Mouse (Mus musculus) midbrain, embryonic 16.5 days (tissue): ENCODE measurements around the gene Lpp. TPM values are rescaled to one million over a fixed set of nuclear protein-coding genes. Genes with fewer than 3 reads are reported as not detected.

Source experiments
- ATAC-seq: fragments of 200-750 bp; cut with Nextera tagmentation; 2 replicates; pipeline ENCODE4 v1.8.0; 2017; ENCODE audit warnings: moderate TSS enrichment
- H3K27ac ChIP-seq: fragments of 300-500 bp; sonication (generic); 2 replicates; pipeline ENCODE4 v1.5.1; 2014; ENCODE audit warnings: mild to moderate bottlenecking, low read length, mixed read lengths
- H3K27me3 ChIP-seq: fragments of 300-500 bp; sonication (generic); 2 replicates; pipeline ENCODE4 v1.6.1; 2014; ENCODE audit warnings: low read depth, low read length, mixed read lengths; ENCODE audit not compliant: control insufficient read depth, insufficient read depth
- H3K36me3 ChIP-seq: fragments of 300-500 bp; sonication (generic); 2 replicates; pipeline ENCODE4 v1.6.1; 2014; ENCODE audit warnings: mild to moderate bottlenecking, low read length, moderate library complexity, mixed read lengths; ENCODE audit not compliant: control insufficient read depth, insufficient read depth
- H3K4me1 ChIP-seq: fragments of 300-500 bp; sonication (generic); 2 replicates; pipeline ENCODE4 v1.6.1; 2014; ENCODE audit warnings: mild to moderate bottlenecking, low read length, mixed read lengths; ENCODE audit not compliant: control insufficient read depth, insufficient read depth
- H3K4me2 ChIP-seq: fragments of 300-500 bp; sonication (generic); 2 replicates; pipeline ENCODE4 v1.6.1; 2014; ENCODE audit warnings: mild to moderate bottlenecking, low read length, mixed read lengths
- H3K4me3 ChIP-seq: fragments of 300-500 bp; sonication (generic); 2 replicates; pipeline ENCODE4 v1.5.1; 2014; ENCODE audit warnings: low read depth, mild to moderate bottlenecking, low read length, moderate library complexity, mixed read lengths
- H3K9ac ChIP-seq: fragments of 300-500 bp; sonication (generic); 2 replicates; pipeline ENCODE4 v1.6.1; 2014; ENCODE audit warnings: low read depth, low read length, mixed read lengths
- H3K9me3 ChIP-seq: fragments of 300-500 bp; sonication (generic); replicated peaks from 2 replicates; pipeline ENCODE4 v1.6.1; 2014; ENCODE audit warnings: mild to moderate bottlenecking, low read length, mixed read lengths; ENCODE audit not compliant: control insufficient read depth, poor library complexity, severe bottlenecking
- WGBS: fragments of 180-500 bp; shearing (Covaris S2); extraction: QIAGEN DNeasy Blood & Tissue Kit; methylation state at CpG from one replicate; pipeline ENCODE4 v1.1.7; 2014; 5-methylcytosine and 5-hydroxymethylcytosine counted together
- polyA plus RNA-seq: library from polyadenylated mRNA; unstranded; fragments of >200 nt; fragmentation: Nextera tagmentation; extraction: Ambion mirVana; gene quantifications from 2 replicates; pipeline ENCODE4 v1.2.1, GENCODE M21; 2015

Gene Lpp
- polyA plus RNA-seq, 1 experiment from 2014 or later = 10.7 TPM

DNA sequence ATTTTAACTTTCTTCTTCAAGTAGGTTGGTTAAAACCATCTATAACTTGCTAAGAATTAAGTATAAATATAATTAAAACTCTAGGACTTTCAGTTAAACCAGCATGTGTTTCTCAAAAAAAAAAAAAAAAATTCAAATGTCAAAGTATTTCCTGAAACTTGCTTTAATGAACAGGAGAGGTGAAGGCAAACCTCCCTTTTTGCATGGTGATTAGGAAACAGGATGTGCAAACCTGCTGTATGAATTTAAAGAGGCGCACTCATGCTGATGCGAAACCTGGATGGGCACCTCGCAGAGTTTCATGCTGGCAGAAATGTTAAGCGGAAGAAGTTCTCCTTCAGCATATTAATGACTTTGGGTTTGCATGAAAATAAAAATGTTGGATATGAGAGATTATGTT, 119.9 kb downstream of the Lpp start:
- H3K4me2 ChIP-seq = no peak overlapping the region
- H3K27me3 ChIP-seq = no peaks in the 10 kb centered on the region
- H3K9me3 ChIP-seq = no peaks in the 10 kb centered on the region
- WGBS = 86% methylated on average over 4 of the region's 4 CpGs
- no peak overlapping the region for H3K27ac ChIP-seq
- no peak for ATAC-seq
- peaks cover 5% of the 10 kb centered on the region; the same call in 1 of the 2 replicates for H3K4me1 ChIP-seq
- H3K9ac ChIP-seq = no peak overlapping the region
- H3K36me3 ChIP-seq = no peaks in the 10 kb centered on the region
- H3K4me3 ChIP-seq = no peak overlapping the region

GRCm38 (mm10) chr16:24514802-24515727, 121.8 kb downstream of the Lpp start:
- WGBS = 89% methylated on average over 11 of the region's 11 CpGs
- Histone ChIP-seq H3K4me3 (no peak overlapping the region), H3K27ac (no peak overlapping the region), H3K9me3 (no peaks in the 10 kb centered on the region), H3K9ac (no peak overlapping the region), H3K36me3 (no peaks in the 10 kb centered on the region), H3K4me1 (no peaks in the 10 kb centered on the region), H3K27me3 (no peaks in the 10 kb centered on the region), H3K4me2 (no peak overlapping the region)
- ATAC-seq = no peak

DNA sequence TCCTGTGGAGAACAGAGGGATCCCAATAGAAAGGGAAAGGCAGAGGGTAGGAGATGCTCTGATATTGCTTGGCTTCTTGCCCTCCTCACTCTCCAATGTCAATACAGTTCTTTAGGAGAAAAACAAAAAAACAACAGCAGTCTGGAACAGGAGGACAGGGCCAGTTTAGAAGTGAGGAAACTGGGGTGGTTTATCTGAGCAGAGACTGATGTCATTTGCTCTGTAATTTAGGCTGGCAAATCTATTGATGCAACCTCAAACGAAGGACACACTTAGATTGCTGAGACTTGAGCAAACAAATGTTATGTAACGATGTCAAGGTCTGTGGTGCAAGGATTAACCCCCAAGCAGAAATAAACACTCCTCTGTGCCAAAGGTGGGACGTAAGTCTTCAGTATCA, 123.7 kb downstream of the Lpp start:
- Histone ChIP-seq H3K27ac (no peak overlapping the region), H3K4me2 (no peak overlapping the region), H3K4me1 (no peaks in the 10 kb centered on the region), H3K9ac (no peak overlapping the region), H3K9me3 (no peaks in the 10 kb centered on the region), H3K27me3 (no peaks in the 10 kb centered on the region), H3K4me3 (no peak overlapping the region), H3K36me3 (no peaks in the 10 kb centered on the region)
- ATAC-seq = no peak
- WGBS = 85% methylated on average over 3 of the region's 3 CpGs

GRCm38 (mm10) chr16:24517501-24518042, 124.3 kb downstream of the Lpp start:
- Histone ChIP-seq H3K4me3 (no peak overlapping the region), H3K27ac (no peak overlapping the region), H3K36me3 (no peaks in the 10 kb centered on the region), H3K4me1 (no peaks in the 10 kb centered on the region), H3K27me3 (no peaks in the 10 kb centered on the region), H3K9me3 (no peaks in the 10 kb centered on the region), H3K9ac (no peak overlapping the region), H3K4me2 (no peak overlapping the region)
- WGBS = 72% methylated on average over 9 of the region's 9 CpGs
- no peak for ATAC-seq

DNA sequence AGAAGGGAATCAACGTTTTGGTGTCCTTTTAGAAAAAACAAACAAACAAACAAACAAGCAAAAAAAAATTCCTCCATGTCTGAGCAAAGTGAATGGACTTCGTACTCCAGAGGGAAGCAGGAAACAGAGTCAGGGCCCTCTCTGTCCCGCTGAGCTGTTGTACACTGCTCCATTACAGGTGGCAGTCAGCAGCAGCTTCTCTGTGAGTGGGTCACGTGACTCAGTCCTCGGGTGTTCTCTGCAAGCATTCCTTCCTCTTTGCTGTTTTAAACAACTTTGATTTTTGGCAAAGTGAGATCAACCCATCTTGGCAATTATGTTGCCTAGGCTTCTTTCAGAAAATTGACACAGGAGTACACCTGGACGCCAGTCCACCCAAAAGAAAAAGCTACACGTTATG, 125.5 kb downstream of the Lpp start:
- H3K4me3 ChIP-seq = no peak overlapping the region
- no peak overlapping the region for H3K9ac ChIP-seq
- no peaks in the 10 kb centered on the region for H3K4me1 ChIP-seq
- H3K27ac ChIP-seq = no peak overlapping the region
- no peaks in the 10 kb centered on the region for H3K36me3 ChIP-seq
- no peak overlapping the region for H3K4me2 ChIP-seq
- no peaks in the 10 kb centered on the region for H3K27me3 ChIP-seq
- no peaks in the 10 kb centered on the region for H3K9me3 ChIP-seq
- ATAC-seq = no peak
- WGBS = 86% methylated on average over 7 of the region's 7 CpGs

DNA sequence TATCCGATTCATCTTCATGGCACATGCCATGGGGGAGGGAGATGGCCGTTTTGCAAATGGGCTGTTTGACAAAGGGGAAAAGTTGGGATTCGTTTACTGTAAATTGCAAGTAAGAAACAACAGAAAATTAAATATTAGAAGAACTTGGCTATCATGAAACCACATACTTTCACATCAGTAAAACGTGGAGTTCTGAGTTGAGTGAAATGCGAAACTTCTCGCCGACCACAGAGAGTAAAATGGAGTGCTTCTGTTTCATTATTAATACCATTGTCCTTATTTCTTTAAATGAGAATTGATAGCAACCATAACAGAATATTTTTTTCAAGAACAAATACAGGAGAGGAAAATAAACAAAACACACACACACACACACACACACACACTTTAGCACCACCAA, 133.9 kb downstream of the Lpp start:
- 98% methylated on average over 7 of the region's 7 CpGs for WGBS
- Histone ChIP-seq H3K4me3 (no peak overlapping the region), H3K4me2 (no peak overlapping the region)

GRCm38 (mm10) chr16:24531681-24532080, 138.4 kb downstream of the Lpp start:
- no peak overlapping the region for H3K27ac ChIP-seq
- H3K4me2 ChIP-seq = no peak overlapping the region
- H3K4me3 ChIP-seq = no peak overlapping the region
- no peak overlapping the region for H3K9ac ChIP-seq
- H3K4me1 ChIP-seq = no peaks in the 10 kb centered on the region
- ATAC-seq = no peak
- H3K36me3 ChIP-seq = no peaks in the 10 kb centered on the region
- H3K9me3 ChIP-seq = no peaks in the 10 kb centered on the region
- 88% methylated on average over 2 of the region's 2 CpGs for whole genome bisulfite sequencing
- H3K27me3 ChIP-seq = no peaks in the 10 kb centered on the region

More for the DNA sequence above, 133.9 kb downstream of the Lpp start:
- Histone ChIP-seq H3K9ac (no peak overlapping the region), H3K27ac (no peak overlapping the region), H3K4me1 (no peaks in the 10 kb centered on the region), H3K36me3 (no peaks in the 10 kb centered on the region), H3K9me3 (no peaks in the 10 kb centered on the region), H3K27me3 (no peaks in the 10 kb centered on the region)
- ATAC-seq = no peak

- H3K4me2 ChIP-seq = no peak overlapping the region
- no peak for ATAC-seq
- no peak overlapping the region for H3K27ac ChIP-seq
- WGBS = 91% methylated on average over 6 of the region's 6 CpGs
- H3K4me1 ChIP-seq = no peaks in the 10 kb centered on the region
- H3K4me3 ChIP-seq = no peak overlapping the region
- no peaks in the 10 kb centered on the region for H3K9me3 ChIP-seq
- no peaks in the 10 kb centered on the region for H3K36me3 ChIP-seq
- no peak overlapping the region for H3K9ac ChIP-seq
- H3K27me3 ChIP-seq = no peaks in the 10 kb centered on the region
These were observed 141.9 kb downstream of the Lpp start for GRCm38 (mm10) chr16:24535221-24535620.

DNA sequence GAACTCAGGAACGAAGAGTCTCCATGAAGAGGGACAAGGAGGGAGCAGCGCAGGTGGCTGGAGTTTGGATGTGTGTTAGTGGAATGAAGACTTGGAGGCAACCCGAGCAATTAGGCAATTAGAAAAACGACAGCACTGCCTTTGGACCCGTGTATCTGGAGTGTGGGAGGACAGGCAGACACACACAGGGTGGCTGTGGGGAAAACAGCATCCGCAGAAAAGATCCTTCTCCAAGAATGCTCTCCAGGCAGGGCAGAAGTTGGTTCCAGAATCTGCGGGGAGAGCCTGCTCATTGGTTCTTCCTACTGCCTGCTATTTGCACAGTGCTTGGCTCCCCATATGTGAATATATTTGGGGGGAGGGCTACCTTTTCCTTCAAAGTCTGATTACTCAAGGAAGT, 143.0 kb downstream of the Lpp start:
- Histone ChIP-seq H3K27ac (no peak overlapping the region), H3K4me1 (no peaks in the 10 kb centered on the region), H3K36me3 (no peaks in the 10 kb centered on the region), H3K4me3 (no peak overlapping the region), H3K4me2 (no peak overlapping the region), H3K27me3 (no peaks in the 10 kb centered on the region), H3K9me3 (no peaks in the 10 kb centered on the region), H3K9ac (no peak overlapping the region)
- 85% methylated on average over 7 of the region's 7 CpGs for WGBS
- ATAC-seq = no peak
